Mouse (Mus musculus): ENCODE results near the gene Armc12. TPM values are rescaled to one million over a fixed set of nuclear protein-coding genes. Genes with fewer than 3 reads are reported as not detected.

The Armc12 gene
- polyA plus RNA-seq, 1 experiment from 2014 or later = not detected

DNA sequence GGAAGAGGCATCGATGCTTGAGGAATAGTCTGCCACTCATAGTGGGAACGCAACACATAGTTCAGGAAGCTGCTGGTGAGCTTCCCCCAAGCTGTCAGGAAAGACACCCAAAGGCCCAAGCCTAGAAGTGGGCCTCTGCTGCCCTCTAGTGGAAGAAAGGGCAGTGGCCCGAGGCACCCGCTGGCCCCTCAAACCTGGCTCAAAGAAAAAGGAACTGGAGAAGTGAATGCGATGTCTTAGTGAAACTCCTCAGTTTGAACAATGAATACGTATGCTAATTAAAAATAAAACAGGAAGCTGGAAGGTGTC, 2.6 kb upstream of the Armc12 start:
- no peak overlapping the region for H3K4me3 ChIP-seq (ENCODE audit: low read depth, low read length)
- 0 out of 2 replicates have a peak overlapping the region, but pooled peaks have one; percentile 1 for H3K4me2 ChIP-seq (ENCODE audit: low read depth, severe bottlenecking)
- H3K4me1 ChIP-seq (ENCODE audit: control insufficient read depth, insufficient read depth, low read length) = 0 out of 2 replicates have a peak, but pooled peaks cover 6% of the 10 kb centered on the region
- 0 out of 2 replicates have a peak, but pooled peaks cover 2% of the 10 kb centered on the region for H3K27me3 ChIP-seq (ENCODE audit: control insufficient read depth, insufficient read depth, low read length)
- H3K9ac ChIP-seq (ENCODE audit: low read length) = no peak overlapping the region
- 5% methylated on average over 6 of the region's 6 CpGs for WGBS
- no peaks in the 10 kb centered on the region for H3K9me3 ChIP-seq (ENCODE audit: control insufficient read depth, low read length)
- no peak for ATAC-seq (ENCODE audit: insufficient number of reproducible peaks, low FRiP score, low TSS enrichment, low read depth)
- H3K36me3 ChIP-seq (ENCODE audit: control insufficient read depth, insufficient read depth, low read length) = no peaks in the 10 kb centered on the region
- H3K27ac ChIP-seq (replicated peaks; ENCODE audit: low read depth, low read length) = no peak overlapping the region
- DNase-seq (ENCODE audit: low spot score) = peak; percentile 90

DNA sequence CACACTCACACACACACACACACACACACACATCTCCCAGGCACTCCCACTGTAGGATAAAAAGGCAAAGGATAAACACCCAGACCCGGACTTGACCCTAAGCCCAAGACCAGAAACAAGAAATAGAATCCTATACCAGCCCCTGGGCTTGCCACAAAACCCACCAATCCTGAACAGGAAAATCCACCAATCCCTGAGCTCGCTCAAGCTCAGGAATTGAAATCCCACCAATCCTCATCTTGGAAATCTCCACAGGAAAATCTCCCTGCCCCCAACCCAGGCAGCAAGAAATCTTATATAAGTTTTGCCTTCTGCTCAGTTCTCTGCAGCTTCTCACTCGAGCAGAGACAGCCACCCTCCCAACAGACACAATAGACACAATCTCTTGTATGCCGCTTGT, 1.5 kb upstream of the Armc12 start:
- Histone ChIP-seq H3K4me1 (ENCODE audit: control insufficient read depth, insufficient read depth, low read length) (0 out of 2 replicates have a peak, but pooled peaks cover 6% of the 10 kb centered on the region), H3K27me3 (ENCODE audit: control insufficient read depth, insufficient read depth, low read length) (no peaks in the 10 kb centered on the region), H3K4me3 (ENCODE audit: low read depth, low read length) (no peak overlapping the region), H3K36me3 (ENCODE audit: control insufficient read depth, insufficient read depth, low read length) (no peaks in the 10 kb centered on the region), H3K27ac (replicated peaks; ENCODE audit: low read depth, low read length) (no peak overlapping the region), H3K9ac (ENCODE audit: low read length) (no peak overlapping the region), H3K4me2 (ENCODE audit: low read depth, severe bottlenecking) (no peak overlapping the region), H3K9me3 (ENCODE audit: control insufficient read depth, low read length) (no peaks in the 10 kb centered on the region)
- DNase-seq (ENCODE audit: low spot score) (no peak), ATAC-seq (ENCODE audit: insufficient number of reproducible peaks, low FRiP score, low TSS enrichment, low read depth) (no peak)
- WGBS = 69% methylated on average over 4 of the region's 4 CpGs

DNA sequence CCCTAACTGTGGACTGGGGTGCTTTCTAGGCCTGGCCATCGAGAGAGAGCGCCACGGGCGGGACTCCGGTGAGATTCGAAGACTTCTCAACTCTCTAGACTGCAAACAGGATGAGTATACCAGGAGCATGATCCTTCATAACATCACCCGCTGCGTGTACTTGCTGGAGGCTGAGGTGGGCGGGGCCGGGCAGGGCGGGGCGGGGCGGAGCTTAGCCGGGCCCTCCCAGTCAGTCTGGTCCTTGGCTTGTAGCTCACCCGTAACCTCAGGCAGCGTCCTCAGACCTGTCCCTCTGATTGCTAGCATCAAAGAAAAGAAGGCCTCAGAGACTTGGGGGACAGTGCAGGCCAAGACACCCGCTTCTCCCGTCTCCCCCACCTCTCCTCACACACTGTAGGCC, 1.3 kb downstream of the Armc12 start:
- H3K4me3 ChIP-seq (ENCODE audit: low read depth, low read length) = no peak overlapping the region
- no peak overlapping the region for H3K27ac ChIP-seq (replicated peaks; ENCODE audit: low read depth, low read length)
- 11% methylated on average over 18 of the region's 18 CpGs for WGBS
- DNase-seq (ENCODE audit: low spot score) (no peak), ATAC-seq (ENCODE audit: insufficient number of reproducible peaks, low FRiP score, low TSS enrichment, low read depth) (no peak)
- no peaks in the 10 kb centered on the region for H3K36me3 ChIP-seq (ENCODE audit: control insufficient read depth, insufficient read depth, low read length)
- no peaks in the 10 kb centered on the region for H3K27me3 ChIP-seq (ENCODE audit: control insufficient read depth, insufficient read depth, low read length)
- peak overlapping the region; percentile 24; the same call in 1 of the 2 replicates for H3K4me2 ChIP-seq (ENCODE audit: low read depth, severe bottlenecking)
- no peaks in the 10 kb centered on the region for H3K9me3 ChIP-seq (ENCODE audit: control insufficient read depth, low read length)
- 0 out of 2 replicates have a peak, but pooled peaks cover 6% of the 10 kb centered on the region for H3K4me1 ChIP-seq (ENCODE audit: control insufficient read depth, insufficient read depth, low read length)
- H3K9ac ChIP-seq (ENCODE audit: low read length) = no peak overlapping the region

- 85% methylated on average over 7 of the region's 7 CpGs for WGBS
Observed at GRCm38 (mm10) chr17:28532557-28532956, 2.0 kb downstream of the Armc12 start.

DNA sequence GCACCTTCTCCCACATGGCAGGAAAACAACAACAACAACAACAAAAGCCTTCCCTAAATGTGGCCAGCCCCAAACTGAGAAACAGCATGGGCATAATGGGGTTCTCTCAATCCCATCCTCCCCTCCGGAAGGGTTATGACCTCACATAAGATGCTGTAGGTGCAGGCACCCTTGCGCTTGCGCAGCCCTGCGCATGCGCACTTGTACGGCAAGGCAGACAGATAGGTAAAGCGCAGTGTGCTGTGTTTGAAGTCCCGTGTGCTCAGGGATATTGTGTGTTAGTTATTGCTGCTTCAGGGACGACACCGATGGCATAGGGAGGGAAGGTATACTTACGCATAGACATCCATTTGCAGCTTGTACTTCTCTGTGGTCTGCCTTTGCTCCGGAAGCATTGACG, 2.7 kb downstream of the Armc12 start:
- Histone ChIP-seq H3K9me3 (ENCODE audit: control insufficient read depth, low read length) (no peaks in the 10 kb centered on the region), H3K27ac (replicated peaks; ENCODE audit: low read depth, low read length) (no peak overlapping the region), H3K4me1 (ENCODE audit: control insufficient read depth, insufficient read depth, low read length) (0 out of 2 replicates have a peak, but pooled peaks cover 3% of the 10 kb centered on the region), H3K9ac (ENCODE audit: low read length) (no peak overlapping the region), H3K27me3 (ENCODE audit: control insufficient read depth, insufficient read depth, low read length) (no peaks in the 10 kb centered on the region), H3K4me2 (ENCODE audit: low read depth, severe bottlenecking) (no peak overlapping the region), H3K4me3 (ENCODE audit: low read depth, low read length) (no peak overlapping the region), H3K36me3 (ENCODE audit: control insufficient read depth, insufficient read depth, low read length) (no peaks in the 10 kb centered on the region)
- 85% methylated on average over 13 of the region's 13 CpGs for WGBS
- ATAC-seq (ENCODE audit: insufficient number of reproducible peaks, low FRiP score, low TSS enrichment, low read depth) (no peak), DNase-seq (ENCODE audit: low spot score) (no peak)

More at GRCm38 (mm10) chr17:28532557-28532956, 2.0 kb downstream of the Armc12 start:
- H3K27ac ChIP-seq (replicated peaks; ENCODE audit: low read depth, low read length) = no peak overlapping the region
- 0 out of 2 replicates have a peak, but pooled peaks cover 5% of the 10 kb centered on the region for H3K4me1 ChIP-seq (ENCODE audit: control insufficient read depth, insufficient read depth, low read length)
- H3K36me3 ChIP-seq (ENCODE audit: control insufficient read depth, insufficient read depth, low read length) = no peaks in the 10 kb centered on the region
- no peak overlapping the region for H3K4me3 ChIP-seq (ENCODE audit: low read depth, low read length)
- H3K27me3 ChIP-seq (ENCODE audit: control insufficient read depth, insufficient read depth, low read length) = no peaks in the 10 kb centered on the region
- H3K4me2 ChIP-seq (ENCODE audit: low read depth, severe bottlenecking) = no peak overlapping the region
- H3K9me3 ChIP-seq (ENCODE audit: control insufficient read depth, low read length) = no peaks in the 10 kb centered on the region
- no peak for ATAC-seq (ENCODE audit: insufficient number of reproducible peaks, low FRiP score, low TSS enrichment, low read depth)
- no peak overlapping the region for H3K9ac ChIP-seq (ENCODE audit: low read length)
- DNase-seq (ENCODE audit: low spot score) = no peak

DNA sequence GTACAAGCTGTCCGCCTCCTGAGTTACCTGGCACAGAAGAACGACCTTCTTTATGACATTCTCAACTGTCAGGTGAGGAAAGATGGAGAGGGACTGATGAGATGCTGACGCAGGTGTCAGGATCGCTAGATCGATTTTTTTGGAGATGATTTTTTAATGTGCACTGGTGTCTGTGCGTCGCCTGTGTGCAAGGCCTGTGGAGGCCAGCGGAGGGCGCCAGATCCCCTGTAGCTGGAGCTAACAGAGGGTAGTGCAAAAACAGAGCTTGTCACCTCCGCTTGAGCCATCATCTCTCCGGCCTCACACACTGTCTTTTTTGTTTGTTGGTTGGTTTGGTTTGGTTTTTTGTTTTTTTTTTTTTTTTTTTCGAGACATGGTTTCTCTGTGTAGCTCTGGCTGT, 7.3 kb downstream of the Armc12 start:
- WGBS = 47% methylated on average over 12 of the region's 12 CpGs
- no peaks in the 10 kb centered on the region for H3K27me3 ChIP-seq (ENCODE audit: control insufficient read depth, insufficient read depth, low read length)
- ATAC-seq (ENCODE audit: insufficient number of reproducible peaks, low FRiP score, low TSS enrichment, low read depth) = no peak

DNA sequence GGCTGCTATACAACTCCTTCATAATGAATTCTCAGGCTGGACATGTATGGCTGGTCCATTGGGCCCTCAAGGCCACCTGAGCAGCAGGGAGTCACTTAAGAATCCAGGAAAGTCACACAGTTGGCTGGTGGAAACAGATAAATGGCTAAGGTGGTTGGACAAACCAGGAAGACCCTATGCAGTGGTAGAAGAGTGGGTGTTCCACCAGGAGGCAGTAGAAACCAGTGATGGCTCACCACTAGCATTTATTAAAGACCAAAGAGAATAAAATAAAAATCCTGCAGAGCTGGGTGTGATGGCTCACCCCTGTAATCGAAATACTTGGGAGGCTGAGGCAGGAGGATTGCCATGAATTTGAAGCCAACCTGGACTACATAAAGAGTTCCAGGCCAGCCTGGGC, 16.3 kb downstream of the Armc12 start:
- Histone ChIP-seq H3K27ac (replicated peaks; ENCODE audit: low read depth, low read length) (no peak overlapping the region), H3K9me3 (ENCODE audit: control insufficient read depth, low read length) (no peaks in the 10 kb centered on the region), H3K9ac (ENCODE audit: low read length) (no peak overlapping the region), H3K36me3 (ENCODE audit: control insufficient read depth, insufficient read depth, low read length) (no peaks in the 10 kb centered on the region), H3K27me3 (ENCODE audit: control insufficient read depth, insufficient read depth, low read length) (no peaks in the 10 kb centered on the region), H3K4me1 (ENCODE audit: control insufficient read depth, insufficient read depth, low read length) (0 out of 2 replicates have a peak, but pooled peaks cover 2% of the 10 kb centered on the region), H3K4me3 (ENCODE audit: low read depth, low read length) (no peak overlapping the region), H3K4me2 (ENCODE audit: low read depth, severe bottlenecking) (no peak overlapping the region)
- ATAC-seq (ENCODE audit: insufficient number of reproducible peaks, low FRiP score, low TSS enrichment, low read depth) (no peak), DNase-seq (ENCODE audit: low spot score) (no peak)
- 92% methylated on average over 1 of the region's 1 CpGs for WGBS

More for the DNA sequence above, 7.3 kb downstream of the Armc12 start:
- Histone ChIP-seq H3K36me3 (ENCODE audit: control insufficient read depth, insufficient read depth, low read length) (no peaks in the 10 kb centered on the region), H3K27ac (replicated peaks; ENCODE audit: low read depth, low read length) (no peak overlapping the region), H3K9ac (ENCODE audit: low read length) (no peak overlapping the region), H3K4me2 (ENCODE audit: low read depth, severe bottlenecking) (no peak overlapping the region), H3K4me3 (ENCODE audit: low read depth, low read length) (no peak overlapping the region), H3K4me1 (ENCODE audit: control insufficient read depth, insufficient read depth, low read length) (no peaks in the 10 kb centered on the region), H3K9me3 (ENCODE audit: control insufficient read depth, low read length) (no peaks in the 10 kb centered on the region)
- DNase-seq (ENCODE audit: low spot score) = no peak

- DNase-seq (ENCODE audit: low spot score) = no peak
- no peak overlapping the region for H3K4me3 ChIP-seq (ENCODE audit: low read depth, low read length)
- WGBS = 72% methylated on average over 11 of the region's 11 CpGs
Observed at GRCm38 (mm10) chr17:28548550-28548949, 17.9 kb downstream of the Armc12 start.

DNA sequence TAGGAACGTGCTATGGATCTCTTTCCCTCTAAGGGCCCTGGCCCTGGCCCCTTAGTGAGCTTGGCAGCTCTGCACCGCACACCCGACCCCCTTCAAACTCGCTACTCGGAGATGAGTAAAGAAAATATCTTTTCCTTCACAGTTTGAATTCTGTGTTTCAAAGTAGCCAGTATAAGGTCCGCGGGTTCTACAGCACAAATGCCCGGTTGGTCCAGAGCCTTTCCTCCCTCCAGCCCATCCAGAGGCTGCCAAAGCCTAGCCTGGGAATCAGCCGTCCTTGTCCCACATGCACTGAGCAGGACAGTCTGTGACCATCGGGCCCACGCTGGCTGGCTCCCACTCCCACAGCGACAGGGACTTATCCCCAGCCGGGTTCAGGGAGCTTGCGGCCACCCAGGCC, 18.5 kb downstream of the Armc12 start, which contains the start of gene Clpsl2:
TSS of gene Clpsl2 (plus strand) at position 301 of the 400 bp plus-strand sequence.
- DNase-seq (ENCODE audit: low spot score) (no peak), ATAC-seq (ENCODE audit: insufficient number of reproducible peaks, low FRiP score, low TSS enrichment, low read depth) (no peak)
- H3K27me3 ChIP-seq (ENCODE audit: control insufficient read depth, insufficient read depth, low read length) = no peaks in the 10 kb centered on the region
- H3K4me3 ChIP-seq (ENCODE audit: low read depth, low read length) = no peak within 1 kb of the TSS
- H3K9ac ChIP-seq (ENCODE audit: low read length) = no peak within 1 kb of the TSS
- H3K9me3 ChIP-seq (ENCODE audit: control insufficient read depth, low read length) = no peaks in the 10 kb centered on the region
- H3K4me2 ChIP-seq (ENCODE audit: low read depth, severe bottlenecking) = no peak within 1 kb of the TSS
- no peak within 1 kb of the TSS for H3K27ac ChIP-seq (replicated peaks; ENCODE audit: low read depth, low read length)
- WGBS = 77% methylated on average over 14 of the region's 14 CpGs
- peaks cover 5% of the 10 kb centered on the region; the same call in 1 of the 2 replicates for H3K4me1 ChIP-seq (ENCODE audit: control insufficient read depth, insufficient read depth, low read length)
- no peaks in the 10 kb centered on the region for H3K36me3 ChIP-seq (ENCODE audit: control insufficient read depth, insufficient read depth, low read length)

More at GRCm38 (mm10) chr17:28548550-28548949, 17.9 kb downstream of the Armc12 start:
- Histone ChIP-seq H3K9me3 (ENCODE audit: control insufficient read depth, low read length) (no peaks in the 10 kb centered on the region), H3K36me3 (ENCODE audit: control insufficient read depth, insufficient read depth, low read length) (no peaks in the 10 kb centered on the region), H3K27me3 (ENCODE audit: control insufficient read depth, insufficient read depth, low read length) (no peaks in the 10 kb centered on the region), H3K4me2 (ENCODE audit: low read depth, severe bottlenecking) (no peak overlapping the region), H3K9ac (ENCODE audit: low read length) (no peak overlapping the region), H3K4me1 (ENCODE audit: control insufficient read depth, insufficient read depth, low read length) (peaks cover 5% of the 10 kb centered on the region; the same call in 1 of the 2 replicates), H3K27ac (replicated peaks; ENCODE audit: low read depth, low read length) (no peak overlapping the region)
- no peak for ATAC-seq (ENCODE audit: insufficient number of reproducible peaks, low FRiP score, low TSS enrichment, low read depth)
